Mouse (Mus musculus) spleen, adult 18-20 months (tissue): Measurements from ENCODE around the gene Ostn.
A peak's percentile ranks its signal among the peaks of the same experiment; 100 is the strongest.

Experiments used
- DNase-seq, 2 experiments: peaks; one replicate each; pipeline ENCODE4 v3.0.0; 2022; ENCODE audit warnings: mixed read lengths in 2 of 2

The Ostn gene

DNA sequence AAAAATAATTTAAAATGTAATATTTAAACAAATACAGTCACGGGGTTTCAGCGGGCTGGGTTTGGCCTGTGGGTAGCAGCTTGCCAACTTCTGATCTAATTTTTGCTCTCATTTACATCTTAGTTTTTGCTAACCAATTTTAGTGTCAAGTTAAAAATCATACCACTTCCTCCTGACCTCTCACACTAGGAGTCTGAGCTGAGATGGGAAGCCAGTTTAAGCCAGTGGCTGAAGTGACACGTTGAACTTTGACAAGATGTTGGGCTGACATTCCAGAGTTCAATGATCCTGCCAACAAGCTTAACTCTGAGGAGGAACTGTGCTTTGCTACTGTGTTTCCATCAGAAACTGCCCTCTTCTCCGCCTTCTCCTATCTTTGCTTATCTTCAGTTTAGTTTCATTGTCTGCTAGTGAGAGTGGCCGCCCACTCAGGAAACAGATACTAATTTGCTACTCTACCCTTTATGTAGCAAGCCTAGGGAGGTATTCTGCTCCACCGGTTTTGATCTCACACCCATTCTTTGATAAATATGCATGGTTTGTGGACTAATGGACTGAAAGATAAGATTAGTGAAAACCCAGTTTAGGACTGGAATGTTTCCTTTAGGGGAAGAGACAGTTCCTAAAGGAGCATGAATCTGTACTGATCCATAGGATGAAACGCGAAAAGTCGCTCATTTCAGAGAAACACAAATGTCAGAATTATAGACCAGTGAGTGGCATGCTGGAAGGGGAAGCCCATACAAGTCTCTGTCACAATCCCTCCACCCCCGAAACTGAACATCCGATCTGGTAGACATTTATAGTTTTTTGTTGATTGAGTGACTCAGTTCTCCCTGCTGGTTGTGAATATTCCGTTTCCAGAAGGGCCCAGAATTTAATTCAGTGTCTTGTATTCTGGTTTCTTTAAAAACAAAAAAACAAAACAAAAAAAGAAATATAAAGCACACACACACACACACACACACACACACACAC is 80.6 kb downstream of the Ostn start:
- peak; percentile 13 to 40 for DNase-seq

DNA sequence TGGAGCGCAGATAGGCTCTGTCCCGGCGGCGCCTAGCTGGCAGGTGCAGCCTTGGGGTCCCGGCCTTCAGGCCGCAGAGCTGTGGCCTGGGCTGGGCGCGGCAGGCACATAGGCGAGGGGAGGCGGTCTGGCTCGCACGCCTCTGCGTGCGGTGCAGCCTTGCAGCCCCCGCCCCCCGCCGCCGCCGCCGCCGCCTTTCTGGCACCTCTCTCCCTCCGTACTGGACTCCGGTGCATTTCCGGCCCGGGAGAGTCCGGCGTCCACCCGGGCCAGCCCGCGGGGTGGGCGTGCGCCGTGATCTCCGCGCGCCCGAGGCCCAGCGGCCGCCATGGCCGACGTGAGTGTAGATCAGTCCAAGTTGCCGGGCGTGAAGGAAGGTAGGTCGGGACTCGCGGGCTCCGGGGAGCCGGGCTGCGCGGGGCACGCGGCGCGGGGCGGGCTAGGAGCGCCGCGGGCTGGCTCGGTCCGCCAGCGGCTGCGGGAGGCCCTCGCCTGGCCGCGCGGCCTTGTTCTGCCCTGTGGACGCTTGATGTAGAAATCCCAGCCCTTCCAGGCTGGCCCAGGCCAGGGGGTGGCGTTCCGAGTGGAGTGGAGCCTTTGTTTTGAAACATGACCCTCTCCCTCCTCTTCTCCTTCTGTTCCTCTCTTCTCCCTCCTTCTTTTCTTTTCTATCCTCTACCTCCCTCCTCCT is 81.6 kb downstream of the Ostn start, which contains the start of gene Ccdc50:
Gene Ccdc50 (plus strand): TSS at position 109 of the 691 bp plus-strand sequence.
- DNase-seq, result peak; percentile 63 to 68

DNA sequence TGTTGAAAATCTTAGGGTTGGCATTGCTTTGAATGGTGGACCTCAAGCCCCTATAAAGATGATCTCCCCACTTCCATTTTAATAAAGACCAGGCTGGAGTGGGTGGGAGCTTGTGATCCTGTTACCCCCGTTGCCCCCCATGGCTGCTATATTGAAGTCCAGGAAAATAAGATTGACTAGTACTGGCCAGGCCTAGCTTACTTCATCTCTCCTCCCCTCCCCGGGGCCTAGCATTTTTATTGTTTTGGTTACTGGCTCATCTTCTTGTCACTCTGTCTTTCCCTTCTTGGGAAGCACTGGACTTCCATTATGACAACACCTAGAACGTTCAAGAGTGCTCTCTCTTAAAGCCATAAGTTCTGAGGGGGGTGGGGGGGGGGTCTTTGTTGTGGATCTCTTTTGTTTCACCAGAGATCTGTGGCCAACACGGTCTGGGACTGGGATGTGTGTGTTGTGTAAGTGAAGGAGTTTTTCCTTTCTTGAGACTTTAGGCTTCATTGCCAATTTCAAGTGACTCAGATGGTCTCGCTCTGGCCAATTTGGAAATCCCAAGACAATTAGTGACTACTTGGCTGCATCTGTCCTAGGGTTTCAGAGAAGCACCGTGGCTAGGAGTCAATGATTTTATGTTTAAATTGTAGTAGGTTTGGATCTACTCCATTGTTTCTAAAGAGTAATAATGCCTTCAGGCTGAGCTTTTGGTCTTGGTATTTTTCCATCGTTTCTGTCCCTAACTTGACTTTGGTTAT is 82.4 kb downstream of the Ostn start:
- no peak for DNase-seq

DNA sequence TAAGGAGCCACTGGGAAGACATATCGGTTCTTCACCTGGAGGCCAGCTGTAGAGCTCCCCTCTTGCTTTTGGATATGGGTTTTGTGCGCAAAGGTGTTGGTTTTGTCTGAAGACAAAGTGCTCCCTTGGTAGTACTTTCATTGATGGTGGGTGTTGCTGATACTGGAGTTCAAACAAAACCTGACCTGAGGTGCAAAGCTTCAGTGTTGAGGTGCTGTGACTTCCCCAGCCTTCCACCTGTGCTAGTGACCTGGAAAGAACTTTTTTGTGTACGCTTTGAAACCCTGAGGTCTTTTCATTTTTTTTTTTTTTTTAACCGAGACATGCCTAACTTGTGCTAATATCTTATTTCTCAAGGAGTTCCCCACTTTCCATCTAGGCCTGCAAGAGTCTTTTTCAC is 83.0 kb downstream of the Ostn start:
- DNase-seq, result no peak

DNA sequence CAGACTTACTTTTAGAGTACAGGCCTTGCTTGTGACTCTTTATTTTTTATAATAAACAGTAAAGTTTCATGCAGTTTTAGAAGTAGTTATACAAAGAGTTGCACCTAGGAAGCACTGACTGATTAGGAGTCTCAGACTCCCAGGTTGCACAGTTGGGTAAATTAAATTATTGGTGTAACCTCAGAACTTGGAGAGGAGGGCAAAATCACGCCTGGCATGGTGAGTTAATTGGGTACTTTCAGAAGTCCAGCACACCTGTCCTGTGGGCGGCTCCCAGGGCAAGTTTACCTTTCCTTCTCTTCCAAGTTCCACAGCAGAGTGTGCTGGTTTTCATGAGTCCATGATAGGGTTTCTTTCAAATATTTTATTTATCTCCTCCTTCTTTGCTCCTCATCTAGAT is 84.6 kb downstream of the Ostn start:
- DNase-seq, result no peak

DNA sequence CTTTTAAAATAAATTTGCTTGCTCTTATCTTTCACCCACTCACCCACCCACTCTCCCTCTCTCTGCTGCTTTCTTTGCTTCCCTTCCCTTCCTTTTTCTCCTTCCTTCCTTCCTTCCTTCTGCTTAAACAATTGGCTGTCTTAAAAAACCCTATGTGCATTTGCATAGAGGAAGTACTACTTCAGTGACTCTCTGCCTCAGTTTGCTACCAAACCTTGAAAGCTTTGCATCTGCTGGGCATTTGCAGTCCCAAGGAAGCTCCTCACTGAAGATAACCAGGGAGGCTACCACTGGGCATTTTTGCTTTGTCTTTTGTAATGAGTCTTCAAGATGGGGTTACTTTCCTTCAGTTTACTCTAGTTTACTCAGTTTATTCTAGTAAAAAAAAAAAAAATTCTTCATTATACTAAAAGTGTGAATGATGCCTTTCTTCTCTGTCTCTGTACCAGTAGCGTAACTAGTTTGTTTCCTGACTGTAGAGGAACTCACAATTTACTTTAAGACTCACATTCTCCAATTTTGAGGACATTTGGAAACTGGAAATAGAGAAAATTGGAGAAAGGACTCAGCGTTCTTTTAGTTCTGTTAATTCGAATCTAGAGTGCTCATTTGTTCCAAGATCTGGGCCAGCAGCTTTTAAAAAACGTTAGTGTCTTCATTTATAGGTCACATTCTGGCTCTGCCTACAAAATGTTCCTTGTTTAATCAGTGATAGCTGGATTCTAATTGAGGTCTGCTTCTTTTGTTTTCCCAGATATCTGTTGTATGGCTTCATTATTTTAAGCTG is 88.2 kb downstream of the Ostn start:
- no peak for DNase-seq

DNA sequence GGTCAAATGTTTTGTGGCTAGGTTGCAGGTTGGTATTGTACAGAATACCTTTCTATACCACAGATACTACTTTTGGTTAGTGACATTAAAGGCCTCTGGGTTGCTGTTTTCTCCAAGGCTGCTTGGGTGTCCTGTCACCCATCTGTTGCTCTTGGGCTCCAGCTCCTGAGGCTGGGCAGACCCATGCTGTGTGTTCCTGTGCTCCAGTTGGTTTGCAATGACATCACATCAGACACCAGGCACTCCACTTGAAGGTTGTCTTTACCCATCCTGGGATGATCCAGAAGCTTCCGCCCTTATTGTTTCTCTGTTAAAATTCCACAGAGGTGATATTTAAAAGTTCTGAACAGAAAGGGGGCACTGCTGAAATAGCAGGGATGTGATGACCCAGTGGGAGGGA is 89.7 kb downstream of the Ostn start:
- no peak for DNase-seq

- DNase-seq, result no peak
Measured at GRCm38 (mm10) chr16:27399026-27399718, 91.9 kb downstream of the Ostn start.

- no peak for DNase-seq
Measured at GRCm38 (mm10) chr16:27399719-27400253, 92.5 kb downstream of the Ostn start.
